Mouse (Mus musculus): ENCODE results near the gene Gm42715.

Gm42715 gene

DNA sequence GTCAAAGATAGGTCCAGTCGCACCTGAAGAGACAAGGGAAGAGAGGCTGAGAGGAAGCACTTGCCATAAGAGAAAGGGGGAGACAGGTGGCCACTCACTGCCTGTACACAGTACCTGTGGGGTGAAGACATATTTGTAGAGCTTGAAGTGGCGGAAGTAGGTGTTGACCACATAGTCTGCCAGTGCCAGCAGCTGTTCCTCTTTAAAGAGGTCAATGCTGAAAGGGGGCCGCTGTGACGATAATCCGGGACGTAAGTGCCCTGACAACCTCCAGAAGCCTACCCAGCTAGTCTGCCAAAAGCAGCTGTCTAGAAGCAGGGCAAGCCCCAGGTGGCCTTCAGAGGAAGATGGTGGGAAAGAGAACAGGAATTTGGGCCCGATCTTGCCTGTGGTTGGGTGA, 65.6 kb downstream of the Gm42715 start:
- DNase-seq (ENCODE audit: low read depth, low spot score), result no peak

DNA sequence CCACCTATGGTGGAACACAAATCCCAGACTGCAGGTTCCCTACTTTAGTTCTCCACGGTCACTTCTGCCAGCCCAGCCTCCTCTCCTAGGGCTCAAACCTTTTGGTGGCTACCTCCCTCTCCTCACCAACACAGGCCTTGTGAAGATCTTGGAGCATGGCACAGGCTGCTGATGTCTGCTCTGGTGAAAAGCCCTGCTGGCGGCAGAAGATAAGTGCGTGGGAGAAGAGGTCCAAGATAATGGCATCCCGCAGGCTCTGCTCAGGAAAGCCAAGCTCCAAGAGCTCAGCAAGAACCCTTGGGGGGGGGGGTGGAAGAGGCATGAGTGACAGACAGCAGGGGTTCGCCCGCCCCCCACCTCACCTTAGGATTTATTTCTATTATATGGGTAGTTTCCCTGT, 66.8 kb downstream of the Gm42715 start:
- no peak for DNase-seq (ENCODE audit: low read depth, low spot score)

- DNase-seq (ENCODE audit: low read depth, low spot score), result no peak
Measured at GRCm38 (mm10) chr7:127587196-127587595, 67.8 kb downstream of the Gm42715 start.

- peak; percentile 99 for DNase-seq (ENCODE audit: low read depth, low spot score)
Measured at GRCm38 (mm10) chr7:127588011-127588871, 68.9 kb downstream of the Gm42715 start, which contains the start of the genes Ccdc189 and Rnf40. Gene Ccdc189, minus strand, starts transcription at chr7:127588595. Gene Rnf40, plus strand, starts transcription at chr7:127588767.

DNA sequence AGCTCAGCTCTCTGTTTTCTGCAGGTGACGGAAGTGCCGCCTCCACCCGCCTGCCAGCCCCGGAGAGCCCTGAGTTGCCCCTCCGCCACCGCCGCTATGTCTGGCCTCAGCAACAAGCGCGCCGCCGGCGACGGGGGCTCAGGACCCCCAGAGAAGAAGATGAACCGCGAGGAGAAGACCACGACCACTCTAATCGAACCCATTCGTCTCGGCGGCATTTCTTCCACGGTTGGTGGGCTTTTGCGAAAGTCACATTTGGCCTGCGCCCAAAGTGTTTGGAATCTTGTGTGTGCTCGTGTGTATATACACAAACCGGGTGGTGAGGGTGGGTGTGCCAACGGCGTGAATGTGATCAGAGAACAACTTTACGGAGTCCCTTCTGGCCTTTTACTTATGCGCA, 69.5 kb downstream of the Gm42715 start:
- no peak for DNase-seq (ENCODE audit: low read depth, low spot score)

GRCm38 (mm10) chr7:127589637-127590036, 70.3 kb downstream of the Gm42715 start:
- DNase-seq (ENCODE audit: low read depth, low spot score), result no peak

GRCm38 (mm10) chr7:127591108-127591507, 71.7 kb downstream of the Gm42715 start:
- no peak for DNase-seq (ENCODE audit: low read depth, low spot score)

DNA sequence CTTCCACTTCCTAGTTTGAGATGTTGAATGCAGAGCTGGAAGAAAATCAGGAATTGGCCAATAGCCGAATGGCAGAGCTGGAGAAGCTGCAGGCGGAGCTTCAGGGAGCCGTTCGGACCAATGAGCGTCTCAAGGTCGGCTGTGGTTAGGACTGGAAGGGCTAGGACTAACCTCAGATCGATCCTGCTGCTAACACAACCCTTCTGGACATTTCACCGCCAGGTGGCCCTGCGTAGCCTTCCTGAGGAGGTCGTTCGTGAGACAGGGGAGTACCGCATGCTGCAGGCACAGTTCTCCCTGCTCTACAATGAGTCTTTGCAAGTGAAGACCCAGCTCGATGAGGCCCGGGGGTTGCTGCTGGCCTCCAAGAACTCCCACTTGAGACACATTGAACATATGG, 73.2 kb downstream of the Gm42715 start:
- no peak for DNase-seq (ENCODE audit: low read depth, low spot score)

GRCm38 (mm10) chr7:127596747-127597146, 77.4 kb downstream of the Gm42715 start:
- DNase-seq (ENCODE audit: low read depth, low spot score), result no peak

DNA sequence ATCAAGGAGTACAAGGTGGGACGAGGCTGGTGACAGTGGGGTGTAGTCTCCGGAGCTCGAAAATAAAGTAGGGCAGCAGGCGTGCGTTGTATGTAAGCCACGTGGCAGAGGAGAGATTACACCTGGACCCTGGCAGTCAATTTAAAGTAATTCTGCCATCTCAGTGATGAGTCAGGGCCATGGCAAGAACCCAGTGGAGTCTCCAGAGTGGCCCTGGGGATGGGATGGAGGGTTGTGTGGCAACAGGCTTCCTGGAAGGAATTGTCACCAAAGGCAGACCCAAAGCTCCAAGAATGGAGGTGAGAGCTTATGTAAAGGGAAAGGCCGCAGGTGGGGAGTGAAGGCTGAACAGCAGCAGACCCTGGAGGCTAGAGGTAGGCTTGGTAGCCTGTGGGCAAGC, 81.2 kb downstream of the Gm42715 start:
- no peak for DNase-seq (ENCODE audit: low read depth, low spot score)

- DNase-seq (ENCODE audit: low read depth, low spot score), result no peak
Measured at GRCm38 (mm10) chr7:127601735-127602134, 82.4 kb downstream of the Gm42715 start.

GRCm38 (mm10) chr7:127602903-127603302, 83.5 kb downstream of the Gm42715 start:
- no peak for DNase-seq (ENCODE audit: low read depth, low spot score)

- no peak for DNase-seq (ENCODE audit: low read depth, low spot score)
Measured at GRCm38 (mm10) chr7:127604256-127604655, 84.9 kb downstream of the Gm42715 start.

DNA sequence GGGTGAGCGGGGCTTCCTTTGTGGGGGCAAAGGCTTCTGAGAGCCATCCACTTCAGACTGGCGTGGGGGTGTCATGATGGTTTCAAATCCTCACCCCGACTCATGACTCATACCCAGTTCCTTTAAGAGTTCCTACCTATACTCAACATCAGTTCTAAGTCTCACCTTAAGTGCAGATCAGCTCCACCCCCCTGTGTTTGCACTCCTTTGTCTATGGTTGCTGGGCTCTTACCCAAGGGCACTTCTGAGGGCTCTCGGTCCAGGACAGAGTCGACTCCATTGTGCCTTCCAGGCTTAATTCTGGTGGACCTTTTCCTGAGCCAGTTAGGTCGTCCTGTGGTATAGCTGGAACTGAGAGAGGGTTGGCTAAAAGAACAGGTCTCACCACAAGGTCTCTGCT, 87.8 kb downstream of the Gm42715 start:
- DNase-seq (ENCODE audit: low read depth, low spot score), result no peak

- no peak for DNase-seq (ENCODE audit: low read depth, low spot score)
Measured at GRCm38 (mm10) chr7:127611011-127611410, 91.6 kb downstream of the Gm42715 start.

GRCm38 (mm10) chr7:127611561-127611960, 92.2 kb downstream of the Gm42715 start:
- DNase-seq (ENCODE audit: low read depth, low spot score), result no peak

DNA sequence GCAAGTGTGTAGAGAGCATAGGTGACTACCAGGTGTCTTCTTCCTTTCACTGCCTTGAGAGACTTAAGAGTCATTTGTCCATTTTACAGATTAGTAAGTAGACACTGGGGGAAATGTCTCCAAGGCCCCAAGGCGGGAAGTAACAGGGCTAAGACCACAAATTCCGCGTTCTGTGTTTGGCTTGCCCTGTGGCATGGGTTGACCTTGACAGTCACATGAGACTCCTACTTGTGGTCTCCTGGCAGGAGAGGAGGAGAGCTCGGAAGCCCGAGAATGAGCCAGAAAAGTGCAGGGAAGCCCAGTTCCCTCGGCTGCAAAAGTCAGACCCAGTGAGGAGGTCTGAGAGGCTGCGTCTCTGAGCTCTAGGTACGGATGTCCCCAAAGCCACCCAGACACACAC, 94.1 kb downstream of the Gm42715 start:
- no peak for DNase-seq (ENCODE audit: low read depth, low spot score)

GRCm38 (mm10) chr7:127614091-127614490, 94.7 kb downstream of the Gm42715 start:
- DNase-seq (ENCODE audit: low read depth, low spot score), result no peak

- DNase-seq (ENCODE audit: low read depth, low spot score), result peak; percentile 71
Measured at GRCm38 (mm10) chr7:127614511-127614890, 95.1 kb downstream of the Gm42715 start.

- peak; percentile 73 for DNase-seq (ENCODE audit: low read depth, low spot score)
Measured at GRCm38 (mm10) chr7:127614891-127615843, 95.8 kb downstream of the Gm42715 start, which contains the start of gene Zfp629. Gene Zfp629, minus strand, starts transcription at chr7:127615797.

- DNase-seq (ENCODE audit: low read depth, low spot score), result peak; percentile 27
Measured at GRCm38 (mm10) chr7:127616336-127616735, 97.0 kb downstream of the Gm42715 start.
